Mouse (Mus musculus): ENCODE data around the gene Ntmt1. TPM values are rescaled to one million over a fixed set of nuclear protein-coding genes. Genes with fewer than 3 reads are reported as not detected.

Gene Ntmt1
- polyA plus RNA-seq, 1 experiment: 23.8 TPM

DNA sequence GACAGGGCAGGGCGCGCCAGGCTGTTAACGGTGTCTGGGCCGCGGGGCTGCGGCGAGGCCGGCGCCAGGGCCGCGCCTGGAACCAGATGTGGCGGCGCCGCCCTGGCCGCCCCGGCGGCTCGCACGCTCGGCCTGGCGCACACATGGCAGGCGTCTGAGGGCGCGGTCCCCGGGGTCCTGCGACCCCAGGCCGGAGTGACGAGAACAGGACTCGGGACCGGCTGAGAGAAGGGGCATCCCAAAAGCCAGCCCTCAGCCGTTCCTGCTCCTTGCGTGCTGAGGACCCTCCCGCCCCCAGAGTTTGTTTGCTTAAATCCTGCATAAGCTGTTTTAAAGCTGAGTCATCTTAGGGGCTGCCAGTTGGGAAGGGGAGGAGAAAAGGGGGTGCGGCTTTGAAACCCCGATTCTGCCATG lies 57.3 kb downstream of the Ntmt1 start:
- under 1% methylated on average over 30 of the region's 35 CpGs for WGBS
- Histone ChIP-seq H3K36me3 (ENCODE audit: control insufficient read depth, insufficient read depth, low read length) (no peaks in the 10 kb centered on the region), H3K4me3 (ENCODE audit: low read depth, low read length) (peak overlapping the region; percentile 27), H3K4me1 (ENCODE audit: control insufficient read depth, insufficient read depth, insufficient read length, low read length) (no peaks in the 10 kb centered on the region), H3K27ac (ENCODE audit: insufficient read depth, low read depth, low read length) (no peak overlapping the region), H3K27me3 (ENCODE audit: control insufficient read depth, insufficient read depth, low read length) (0 out of 2 replicates have a peak, but pooled peaks cover 8% of the 10 kb centered on the region)
- TF ChIP-seq POLR2A (IDR thresholded peaks at IDR 0.05; ENCODE audit: low read depth, low read length) (no peak), CTCF (IDR thresholded peaks at IDR 0.05; ENCODE audit: extremely low read depth, insufficient read length, insufficient replicate concordance, low read depth, low read length) (no peak)

DNA sequence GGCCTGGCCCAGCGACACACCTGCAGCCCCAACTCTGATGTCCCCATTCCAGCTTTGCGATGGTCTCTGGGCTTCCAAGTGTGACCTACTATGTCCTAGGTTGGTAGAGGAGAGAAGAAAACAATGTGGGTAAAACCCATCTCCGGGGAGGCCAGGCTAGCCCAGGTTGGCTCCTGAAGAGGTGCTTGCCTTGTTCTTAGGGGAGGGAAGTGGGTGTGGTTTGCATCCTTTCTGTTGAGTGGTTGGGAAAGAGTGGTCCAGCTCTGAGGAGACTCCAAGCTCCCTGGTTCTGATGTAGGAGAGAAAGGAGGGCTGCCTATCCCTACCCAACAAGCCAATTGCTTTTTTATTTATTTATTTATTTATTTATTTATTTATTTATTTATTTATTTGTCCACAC lies 57.8 kb downstream of the Ntmt1 start:
- Histone ChIP-seq H3K36me3 (ENCODE audit: control insufficient read depth, insufficient read depth, low read length) (no peaks in the 10 kb centered on the region), H3K4me3 (ENCODE audit: low read depth, low read length) (no peak overlapping the region), H3K27ac (ENCODE audit: insufficient read depth, low read depth, low read length) (no peak overlapping the region), H3K27me3 (ENCODE audit: control insufficient read depth, insufficient read depth, low read length) (0 out of 2 replicates have a peak, but pooled peaks cover 8% of the 10 kb centered on the region), H3K4me1 (ENCODE audit: control insufficient read depth, insufficient read depth, insufficient read length, low read length) (no peaks in the 10 kb centered on the region)
- TF ChIP-seq CTCF (IDR thresholded peaks at IDR 0.05; ENCODE audit: extremely low read depth, insufficient read length, insufficient replicate concordance, low read depth, low read length) (no peak), POLR2A (IDR thresholded peaks at IDR 0.05; ENCODE audit: low read depth, low read length) (no peak)
- WGBS: 58% methylated on average over 3 of the region's 3 CpGs

DNA sequence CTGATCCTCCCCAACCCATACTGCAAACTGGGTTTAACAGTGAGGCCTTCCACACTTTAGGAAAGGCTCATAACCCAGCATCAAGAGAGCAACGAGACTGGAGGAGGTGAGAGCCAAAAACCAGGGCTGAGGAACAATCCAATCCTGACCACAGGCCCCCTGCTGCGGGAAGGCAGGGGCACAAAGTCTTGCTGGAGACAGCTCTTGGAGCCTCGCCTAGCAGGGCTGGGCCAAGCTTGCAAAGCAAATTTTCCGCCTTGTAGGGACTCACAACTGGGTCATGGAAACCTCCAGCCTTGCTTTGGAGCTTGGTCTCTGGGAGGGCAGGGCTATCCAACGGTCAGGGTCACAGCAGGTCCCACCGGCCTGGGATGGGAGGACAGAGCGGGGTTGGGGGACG lies 63.2 kb downstream of the Ntmt1 start:
- Histone ChIP-seq H3K27ac (ENCODE audit: insufficient read depth, low read depth, low read length) (no peak overlapping the region), H3K4me1 (ENCODE audit: control insufficient read depth, insufficient read depth, insufficient read length, low read length) (no peaks in the 10 kb centered on the region), H3K4me3 (ENCODE audit: low read depth, low read length) (no peak overlapping the region), H3K27me3 (ENCODE audit: control insufficient read depth, insufficient read depth, low read length) (no peaks in the 10 kb centered on the region), H3K36me3 (ENCODE audit: control insufficient read depth, insufficient read depth, low read length) (no peaks in the 10 kb centered on the region)
- 70% methylated on average over 8 of the region's 8 CpGs for WGBS
- TF ChIP-seq POLR2A (IDR thresholded peaks at IDR 0.05; ENCODE audit: low read depth, low read length) (no peak), CTCF (IDR thresholded peaks at IDR 0.05; ENCODE audit: extremely low read depth, insufficient read length, insufficient replicate concordance, low read depth, low read length) (no peak)

Other genes starting within 250 kb of the Ntmt1 start
- gene Cstad, start 212.8 kb upstream of the Ntmt1 start, polyA plus RNA-seq (2012; rRNA removed): not detected in 2 replicates
- 0.71 and 1.9 TPM in 2 replicates for gene 1700001O22Rik, start 4.2 kb upstream of the Ntmt1 start, polyA plus RNA-seq (2012; rRNA removed)
- 23.5 and 31.7 TPM in 2 replicates for gene Asb6, start 22.5 kb downstream of the Ntmt1 start, polyA plus RNA-seq (2012; rRNA removed)
- 1.8 and 2.6 TPM in 2 replicates for gene Prrx2, start 27.1 kb downstream of the Ntmt1 start, polyA plus RNA-seq (2012; rRNA removed)
- gene Ptges, start 122.0 kb downstream of the Ntmt1 start, polyA plus RNA-seq (2012; rRNA removed): 5.9 and 10.9 TPM in 2 replicates
- 8.0 and 8.2 TPM in 2 replicates for gene Tor1b, start 145.1 kb downstream of the Ntmt1 start, polyA plus RNA-seq (2012; rRNA removed)
- 38.8 and 78.6 TPM in 2 replicates for gene Tor1a, start 160.1 kb downstream of the Ntmt1 start, polyA plus RNA-seq (2012; rRNA removed)
- gene BC005624, start 174.4 kb downstream of the Ntmt1 start, polyA plus RNA-seq (2012; rRNA removed): 5.3 and 9.0 TPM in 2 replicates
- gene Usp20, start 174.5 kb downstream of the Ntmt1 start, polyA plus RNA-seq (2012; rRNA removed): 5.1 TPM in 2 replicates